Mouse (Mus musculus) spleen, adult 2 months (tissue): ENCODE results near the gene Eif4g3.

Source experiments
- CTCF ChIP-seq: fragments of 200-500 bp; IDR thresholded peaks from 2 replicates; pipeline ENCODE4 v1.5.1; 2011; ENCODE audit warnings: mild to moderate bottlenecking, inconsistent platforms; ENCODE audit not compliant: insufficient read depth, insufficient read length, insufficient replicate concordance; ENCODE audit errors: extremely low read depth
- POLR2A ChIP-seq: fragments of 200-500 bp; IDR thresholded peaks from 2 replicates; pipeline ENCODE4 v1.6.1; 2011; ENCODE audit warnings: low read depth, low read length, inconsistent platforms

DNA sequence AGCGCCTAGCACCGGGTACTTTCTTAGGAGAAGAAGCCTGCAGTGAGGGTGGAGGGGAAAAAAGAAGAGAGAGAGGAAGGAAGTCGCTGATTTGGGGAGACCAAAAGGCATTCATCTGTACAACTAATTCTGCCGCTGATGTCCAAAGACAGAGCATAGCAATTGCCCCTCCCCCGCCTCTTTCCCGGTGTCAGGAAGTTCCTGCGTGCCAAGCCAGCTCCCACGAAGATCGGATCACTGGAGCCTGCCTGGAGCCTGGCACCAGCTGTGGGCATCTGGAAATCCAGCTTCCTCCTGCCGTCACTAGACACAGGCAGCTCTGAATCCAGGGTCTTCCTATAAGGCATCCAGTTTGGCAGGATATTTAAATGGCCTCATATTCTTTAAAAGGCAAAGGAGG lies 8.6 kb upstream of the Eif4g3 start:
- TF ChIP-seq CTCF (no peak), POLR2A (no peak)
